Mouse (Mus musculus) ES-E14 (cell line): ENCODE data around the gene Best3. TPM values are rescaled to one million over a fixed set of nuclear protein-coding genes. Genes with fewer than 3 reads are reported as not detected.

Experiments
- DNase-seq: peaks from one replicate; pipeline ENCODE4 v3.0.0-alpha.2; 2013; ENCODE audit warnings: low read depth, low spot score
- H3K27ac ChIP-seq: 2 replicates; pipeline ENCODE4 v1.5.1; 2012; ENCODE audit warnings: low read depth, mild to moderate bottlenecking, low read length, moderate library complexity, mixed read lengths; ENCODE audit not compliant: poor library complexity, insufficient read depth, severe bottlenecking
- H3K36me3 ChIP-seq: 2 replicates; pipeline ENCODE4 v1.6.1; 2012; ENCODE audit warnings: mild to moderate bottlenecking, low read length, moderate library complexity, mixed read lengths; ENCODE audit not compliant: control insufficient read depth, poor library complexity, insufficient read depth, severe bottlenecking
- H3K4me1 ChIP-seq, 2 experiments: fragments of 150-350 bp in 1 of 2; sonication (generic) in 1 of 2; 2 replicates each; pipeline ENCODE4 v1.6.1; 2012; ENCODE audit warnings: low read length in 2 of 2, mild to moderate bottlenecking in 1 of 2, mixed read lengths in 1 of 2; ENCODE audit not compliant: control insufficient read depth in 2 of 2, insufficient read depth in 2 of 2, poor library complexity in 1 of 2
- H3K4me3 ChIP-seq, 2 experiments: fragments of 150-350 bp in 1 of 2; sonication (generic) in 1 of 2; 2 replicates each; pipeline ENCODE4 v1.5.1; 2012; ENCODE audit warnings: low read length in 2 of 2, low read depth in 1 of 2, mild to moderate bottlenecking in 1 of 2, mixed read lengths in 1 of 2; ENCODE audit not compliant: insufficient read depth in 1 of 2, poor library complexity in 1 of 2, severe bottlenecking in 1 of 2
- H3K9ac ChIP-seq: 2 replicates; pipeline ENCODE4 v1.6.1; 2012; ENCODE audit warnings: low read depth, mild to moderate bottlenecking, low read length, mixed read lengths; ENCODE audit not compliant: poor library complexity, insufficient read depth, severe bottlenecking
- H3K9me3 ChIP-seq: fragments of 150-350 bp; sonication (generic); 2 replicates; pipeline ENCODE4 v1.6.1; 2012; ENCODE audit warnings: low read depth, mild to moderate bottlenecking, low read length; ENCODE audit not compliant: control insufficient read depth, insufficient read depth
- CHD2 ChIP-seq: IDR thresholded peaks from 2 replicates; pipeline ENCODE4 v1.6.1; 2014; ENCODE audit warnings: mild to moderate bottlenecking, low read depth, low read length, inconsistent platforms
- HCFC1 ChIP-seq: IDR thresholded peaks from 2 replicates; pipeline ENCODE4 v1.6.1; 2012; ENCODE audit warnings: low read length, inconsistent platforms, borderline replicate concordance; ENCODE audit not compliant: insufficient read depth
- MAFK ChIP-seq: IDR thresholded peaks from 2 replicates; pipeline ENCODE4 v1.6.1; 2014; ENCODE audit warnings: mild to moderate bottlenecking, low read depth, low read length, inconsistent platforms; ENCODE audit not compliant: insufficient read depth
- ZC3H11A ChIP-seq: IDR thresholded peaks from 2 replicates; pipeline ENCODE4 v1.6.1; 2012; ENCODE audit warnings: low read depth, mild to moderate bottlenecking, inconsistent platforms, low read length, borderline replicate concordance
- ZNF384 ChIP-seq: IDR thresholded peaks from 2 replicates; pipeline ENCODE4 v1.6.1; 2012; ENCODE audit warnings: low read depth, low read length, inconsistent platforms
- in situ Hi-C, 2 experiments: fragments of 600-800 bp; cut with MboI; formaldehyde crosslinking; loops; one replicate each; pipeline ENCODE4 v1.15.1; 2025; ENCODE audit warnings: low sequenced_read_pairs in 2 of 2, inconsistent platforms in 1 of 2; ENCODE audit not compliant: unreplicated experiment in 2 of 2
- total RNA-seq: library from RNA; depleted of rRNA; stranded (reverse); fragments of 300-350 nt; gene quantifications from 2 replicates; pipeline ENCODE4 v1.2.3, GENCODE M21; 2012

The Best3 gene
- total RNA-seq, 1 experiment = 0.36 TPM

- TF ChIP-seq ZC3H11A (no peak), CHD2 (no peak), HCFC1 (no peak), MAFK (no peak), ZNF384 (no peak)
- in situ Hi-C loops = no loop called here
- H3K27ac ChIP-seq = no peak overlapping the region
- no peaks in the 10 kb centered on the region for H3K36me3 ChIP-seq
- H3K4me1 ChIP-seq = peaks cover 3 to 8% of the 10 kb centered on the region in 2 experiments
- H3K9ac ChIP-seq = no peak overlapping the region; the same call in 1 of the 2 replicates
- no peak for DNase-seq
- no peaks in the 10 kb centered on the region for H3K9me3 ChIP-seq
- H3K4me3 ChIP-seq = no peak overlapping the region
Observed at GRCm38 (mm10) chr10:116995584-116996235, 9.6 kb downstream of the Best3 start.

GRCm38 (mm10) chr10:116996236-116996600 lies 10.1 kb downstream of the Best3 start:
- Histone ChIP-seq H3K9ac (no peak overlapping the region; the same call in 1 of the 2 replicates), H3K27ac (no peak overlapping the region), H3K9me3 (no peaks in the 10 kb centered on the region), H3K4me3 (no peak overlapping the region), H3K36me3 (no peaks in the 10 kb centered on the region), H3K4me1 (peaks cover 3 to 8% of the 10 kb centered on the region in 2 experiments)
- TF ChIP-seq CHD2 (no peak), HCFC1 (no peak), MAFK (no peak), ZNF384 (no peak), ZC3H11A (no peak)
- in situ Hi-C loops = no loop called here
- DNase-seq = no peak

DNA sequence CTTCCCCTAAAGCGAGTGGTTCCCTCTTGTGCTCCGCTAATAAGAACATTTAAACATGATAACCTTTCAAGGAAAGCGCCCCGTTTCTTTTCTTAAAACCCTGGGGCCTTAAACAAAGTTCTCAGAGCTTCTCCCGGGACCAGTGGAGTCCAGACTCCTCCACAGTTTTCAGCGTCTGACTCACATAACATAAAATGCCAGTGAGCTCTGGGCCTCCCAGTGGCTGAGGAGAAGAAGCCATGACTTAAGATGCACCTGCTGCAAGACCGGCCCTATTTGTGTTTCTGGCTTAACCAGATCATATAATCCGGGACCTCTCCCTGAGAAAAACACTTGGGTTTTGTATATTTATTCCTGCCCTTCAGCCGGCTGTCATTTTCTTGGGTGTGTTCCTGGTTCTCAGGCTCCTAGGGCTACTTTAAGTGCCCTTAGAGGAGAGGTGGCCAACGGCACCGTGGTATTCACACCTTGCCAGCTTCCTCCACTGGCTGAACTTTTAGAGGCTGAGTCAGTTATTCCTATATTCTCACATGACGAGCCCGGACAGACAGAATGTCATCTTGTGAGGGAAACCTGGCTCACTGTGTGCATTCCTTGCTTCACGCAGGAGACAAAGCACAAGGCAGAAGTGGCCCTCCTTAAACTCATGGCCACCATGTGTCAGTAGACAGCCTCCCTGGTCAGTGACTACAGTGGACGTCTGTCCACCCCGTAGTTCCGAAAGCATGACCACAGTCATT lies 12.8 kb downstream of the Best3 start:
- in situ Hi-C loops = no loop called here
- no peak overlapping the region for H3K9ac ChIP-seq
- no peak for DNase-seq

GRCm38 (mm10) chr10:117000975-117001374 lies 14.9 kb downstream of the Best3 start:
- in situ Hi-C loops = no loop called here
- H3K27ac ChIP-seq = no peak overlapping the region

More for the DNA sequence above, 12.8 kb downstream of the Best3 start:
- Histone ChIP-seq H3K27ac (no peak overlapping the region), H3K4me1 (peaks cover 1 to 8% of the 10 kb centered on the region in 2 experiments; a peak in 3 of 4 replicates), H3K36me3 (no peaks in the 10 kb centered on the region), H3K9me3 (no peaks in the 10 kb centered on the region), H3K4me3 (no peak overlapping the region)
- no peak for TF ChIP-seq HCFC1
- no peak for TF ChIP-seq ZC3H11A
- no peak for TF ChIP-seq CHD2
- no peak for TF ChIP-seq ZNF384
- no peak for TF ChIP-seq MAFK

More at GRCm38 (mm10) chr10:117000975-117001374, 14.9 kb downstream of the Best3 start:
- H3K4me3 ChIP-seq = no peak overlapping the region
- H3K4me1 ChIP-seq = peaks cover 0 to 3% of the 10 kb centered on the region in 2 experiments; a peak in 1 of 4 replicates
- DNase-seq = no peak
- no peaks in the 10 kb centered on the region for H3K9me3 ChIP-seq
- H3K9ac ChIP-seq = no peak overlapping the region
- TF ChIP-seq CHD2 (no peak), MAFK (no peak), HCFC1 (no peak), ZC3H11A (no peak), ZNF384 (no peak)
- H3K36me3 ChIP-seq = no peaks in the 10 kb centered on the region
